Mouse (Mus musculus) Patski (cell line): Measurements from ENCODE around the gene Gm20388. TPM values are rescaled to one million over a fixed set of nuclear protein-coding genes. Genes with fewer than 3 reads are reported as not detected.
A peak's percentile ranks its signal among the peaks of the same experiment; 100 is the strongest.

ENCODE experiments used
- ATAC-seq: fragments of 100-300 bp; one replicate; pipeline ENCODE4 v1.8.0; 2021
- CTCF ChIA-PET: fragments of 350-600 bp; sonication (Branson Sonifier 250); formaldehyde crosslinking; loops from one replicate; lab custom pipeline; 2022; ENCODE audit warnings: inconsistent platforms; lab: Charles Lee
- POLR2A ChIA-PET: fragments of 350-600 bp; sonication (Branson Sonifier 250); formaldehyde crosslinking; loops from one replicate; lab custom pipeline; 2022; ENCODE audit warnings: antibody characterized with exemption, inconsistent platforms; lab: Charles Lee
- DNase-seq: peaks from one replicate; pipeline ENCODE4 v3.0.0-alpha.2; 2011; ENCODE audit warnings: low read depth, low spot score
- H3K27me3 ChIP-seq: fragments of 371-371 bp; one replicate; pipeline ENCODE4 v1.5.1; 2021
- CTCF ChIP-seq: fragments of 100-300 bp; IDR thresholded peaks from one replicate; pipeline ENCODE4 v1.5.1; 2021
- in situ Hi-C: fragments of 300-500 bp; cut with MboI; formaldehyde crosslinking; loops from 3 replicates; pipeline ENCODE4 v1.11.1; 2018; ENCODE audit warnings: low pct_unique_long_range_greater_than_20kb, mixed read lengths
- polyA plus RNA-seq: library from polyadenylated mRNA; unstranded; gene quantifications from one replicate; pipeline ENCODE4 v1.2.3, GENCODE M21; 2021

The Gm20388 gene
- polyA plus RNA-seq, 1 experiment from 2014 or later = 86.7 TPM

DNA sequence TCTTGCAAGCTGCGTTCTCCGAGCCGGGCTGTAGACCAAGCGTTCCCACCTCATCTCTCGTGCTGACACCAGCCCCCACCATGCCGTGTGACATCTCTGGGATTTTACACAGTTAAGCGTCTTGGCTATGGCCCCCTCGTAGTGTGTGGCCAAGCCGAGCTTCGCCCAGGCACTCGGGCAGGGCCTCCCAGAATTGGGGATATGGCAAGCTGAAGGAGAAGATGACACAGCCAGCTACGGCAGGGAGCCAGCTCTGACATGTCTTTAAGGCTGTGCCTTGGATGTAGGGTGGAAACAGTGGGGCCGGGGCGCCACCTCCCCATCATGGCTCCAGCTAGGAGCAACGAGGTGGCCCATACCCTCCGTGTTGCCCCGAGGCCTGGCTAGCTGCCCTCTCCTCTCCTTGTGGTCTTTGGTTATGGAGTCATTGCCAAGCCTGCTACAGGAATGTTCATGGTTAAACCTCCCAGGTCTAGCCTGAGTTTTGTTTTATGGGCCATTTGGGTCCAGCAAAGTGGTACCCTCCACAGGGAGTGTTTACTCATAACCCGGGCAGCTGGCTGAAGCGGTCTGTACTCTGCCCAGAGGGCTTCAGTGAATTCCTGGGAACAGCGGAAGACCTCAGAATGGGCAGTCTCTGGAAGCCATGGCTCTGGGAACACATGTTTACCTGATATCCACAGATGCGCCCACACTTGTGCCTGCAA, 406.6 kb downstream of the Gm20388 start:
- DNase-seq (peak; percentile 93), ATAC-seq (peak; percentile 45)
- no peaks in the 10 kb centered on the region for H3K27me3 ChIP-seq
- POLR2A ChIA-PET = interaction anchor here (1.0 to 1.4 kb wide), 2 partner anchors 9 kb away, joined by 3 read pairs; no protein-coding TSS in a partner anchor
- in situ Hi-C loops = loop anchor here (5.0 kb wide), 1 partner anchor 40 kb away; no protein-coding TSS in a partner anchor
- TF ChIP-seq CTCF = no peak
- CTCF ChIA-PET = interaction anchor here (1.2 to 5.6 kb wide), 6 partner anchors 9 to 246 kb away, joined by 3 to 49 read pairs (median 4); no protein-coding TSS in a partner anchor

- DNase-seq = peak; percentile 96
- peak; percentile 52 for ATAC-seq
- no peak for TF ChIP-seq CTCF
- CTCF ChIA-PET = interaction anchor here (1.2 to 5.6 kb wide), 13 partner anchors 9 to 284 kb away, joined by 3 to 49 read pairs (median 9); partner anchors contain the start of gene Fam92b
- in situ Hi-C loops = loop anchor here (5.0 kb wide), 1 partner anchor 41 kb away; no protein-coding TSS in a partner anchor
- H3K27me3 ChIP-seq = no peaks in the 10 kb centered on the region
- POLR2A ChIA-PET = interaction anchor here (0.6 to 1.1 kb wide), 3 partner anchors 10 to 216 kb away, joined by 3 read pairs; no protein-coding TSS in a partner anchor
These were observed 407.9 kb downstream of the Gm20388 start for GRCm38 (mm10) chr8:120318476-120318991.

- ATAC-seq (no peak), DNase-seq (no peak)
- CTCF ChIA-PET = interaction anchor here (0.7 to 5.6 kb wide), 18 partner anchors 8 to 283 kb away, joined by 3 to 49 read pairs (median 5); partner anchors contain the start of gene Fam92b
- H3K27me3 ChIP-seq = no peaks in the 10 kb centered on the region
- POLR2A ChIA-PET = interaction anchor here (0.6 kb wide), 1 partner anchor 215 kb away, joined by 3 read pairs; no protein-coding TSS in a partner anchor
- TF ChIP-seq CTCF = no peak
- in situ Hi-C loops = loop anchor here (5.0 kb wide), 1 partner anchor 42 kb away; no protein-coding TSS in a partner anchor
These were observed 408.8 kb downstream of the Gm20388 start for GRCm38 (mm10) chr8:120319449-120319848.

DNA sequence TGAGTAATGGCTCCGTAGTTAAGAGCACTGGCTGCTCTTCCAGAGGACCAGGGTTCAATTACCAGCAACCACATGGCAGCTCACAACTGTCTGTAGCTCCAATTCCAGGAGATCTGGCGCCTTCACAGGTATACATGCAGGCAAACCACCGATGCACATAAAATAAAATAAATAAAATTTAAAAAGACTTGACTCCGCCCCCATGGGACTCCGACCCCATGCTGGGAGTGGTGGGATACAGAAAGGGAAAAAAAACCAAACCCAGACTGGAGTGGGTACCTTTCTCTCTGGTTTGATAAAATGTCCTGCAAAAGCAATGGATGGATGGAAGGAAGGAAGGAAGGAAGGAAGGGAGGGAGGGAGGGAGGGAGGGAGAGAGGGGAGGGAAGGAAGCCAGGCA, 409.5 kb downstream of the Gm20388 start:
- TF ChIP-seq CTCF = no peak
- ChIA-PET CTCF (interaction anchor here (0.7 to 5.6 kb wide), 15 partner anchors 9 to 283 kb away, joined by 3 to 49 read pairs (median 6); partner anchors contain the start of gene Fam92b), POLR2A (no interaction called here)
- in situ Hi-C loops = no loop called here
- H3K27me3 ChIP-seq = no peaks in the 10 kb centered on the region
- no peak for ATAC-seq
- no peak for DNase-seq

- in situ Hi-C loops = no loop called here
- DNase-seq = no peak
- POLR2A ChIA-PET = interaction anchor here (1.1 kb wide), 1 partner anchor 21 kb away, joined by 3 read pairs; no protein-coding TSS in a partner anchor
- CTCF ChIA-PET = interaction anchor here (1.2 to 5.3 kb wide), 2 partner anchors 21 to 143 kb away, joined by 7 to 18 read pairs; no protein-coding TSS in a partner anchor
- TF ChIP-seq CTCF = no peak
- no peak for ATAC-seq
- no peaks in the 10 kb centered on the region for H3K27me3 ChIP-seq
These were observed 411.1 kb downstream of the Gm20388 start for GRCm38 (mm10) chr8:120321724-120322123.

- in situ Hi-C loops = no loop called here
- DNase-seq (no peak), ATAC-seq (no peak)
- TF ChIP-seq CTCF = no peak
- CTCF ChIA-PET = interaction anchor here (1.4 to 5.3 kb wide), 3 partner anchors 22 to 212 kb away, joined by 4 to 18 read pairs (median 8); no protein-coding TSS in a partner anchor
- H3K27me3 ChIP-seq = no peaks in the 10 kb centered on the region
- POLR2A ChIA-PET = interaction anchor here (1.1 kb wide), 1 partner anchor 22 kb away, joined by 3 read pairs; no protein-coding TSS in a partner anchor
These were observed 412.4 kb downstream of the Gm20388 start for GRCm38 (mm10) chr8:120322956-120323448.

DNA sequence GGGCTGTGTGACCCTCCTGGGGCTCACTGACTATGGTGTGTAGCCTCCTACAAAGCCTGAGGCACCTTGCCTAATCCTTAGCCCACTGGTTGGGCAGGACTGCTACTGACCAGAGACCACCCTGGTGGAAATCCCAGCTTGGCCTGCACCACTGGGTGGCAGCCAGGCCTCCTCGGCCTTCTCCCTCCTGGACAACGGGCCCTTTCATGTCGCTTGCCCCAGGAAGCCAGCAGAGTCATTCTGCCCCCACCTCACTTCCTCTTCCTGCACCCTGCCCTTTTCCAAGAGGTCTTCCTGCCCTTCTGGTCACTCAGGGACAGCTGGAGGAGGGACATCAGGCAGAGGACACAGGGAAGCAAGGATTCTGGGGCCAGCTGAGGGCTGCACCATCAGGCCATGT, 413.9 kb downstream of the Gm20388 start:
- no peak for DNase-seq
- no peak for ATAC-seq
- no peaks in the 10 kb centered on the region for H3K27me3 ChIP-seq
- in situ Hi-C loops = no loop called here
- TF ChIP-seq CTCF = no peak
- CTCF ChIA-PET = interaction anchor here (0.6 to 5.3 kb wide), 3 partner anchors 24 to 162 kb away, joined by 3 to 18 read pairs (median 4); no protein-coding TSS in a partner anchor
- POLR2A ChIA-PET = interaction anchor here (0.6 kb wide), 1 partner anchor 59 kb away, joined by 3 read pairs; no protein-coding TSS in a partner anchor

- CTCF ChIA-PET = interaction anchor here (0.6 to 5.3 kb wide), 5 partner anchors 24 to 162 kb away, joined by 3 to 18 read pairs (median 8); no protein-coding TSS in a partner anchor
- POLR2A ChIA-PET = no interaction called here
- DNase-seq (no peak), ATAC-seq (no peak)
- TF ChIP-seq CTCF = no peak
- in situ Hi-C loops = loop anchor here (5.0 kb wide), 2 partner anchors 37 to 272 kb away; no protein-coding TSS in a partner anchor
- H3K27me3 ChIP-seq = no peaks in the 10 kb centered on the region
These were observed 414.6 kb downstream of the Gm20388 start for GRCm38 (mm10) chr8:120325172-120325767.

DNA sequence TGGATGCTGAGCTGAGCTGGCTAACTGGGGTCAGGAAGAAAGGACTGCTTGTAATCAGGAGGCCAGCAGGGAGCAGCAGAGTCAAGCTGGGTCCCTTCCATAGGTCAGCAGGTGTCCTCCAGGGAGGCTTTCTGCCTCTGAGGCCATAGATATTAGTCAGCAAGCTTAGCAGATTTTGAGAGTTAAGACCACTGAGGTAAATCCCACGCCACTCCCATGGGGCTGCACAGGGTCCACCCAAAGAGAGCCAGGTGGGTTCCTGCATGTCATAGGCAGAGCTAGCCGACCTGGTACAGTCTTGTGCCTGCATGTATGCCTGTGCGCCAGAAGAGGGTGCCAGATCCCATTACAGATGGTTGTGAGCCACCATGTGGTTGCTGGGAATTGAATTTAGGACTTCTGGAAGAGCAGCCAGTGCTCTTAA, 416.5 kb downstream of the Gm20388 start:
- ChIA-PET POLR2A (interaction anchor here (0.7 to 1.7 kb wide), 2 partner anchors 8 to 89 kb away, joined by 3 to 5 read pairs; no protein-coding TSS in a partner anchor), CTCF (interaction anchor here (0.8 to 2.8 kb wide), 15 partner anchors 10 to 248 kb away, joined by 3 to 14 read pairs (median 4); partner anchors contain the start of gene Fam92b)
- no peaks in the 10 kb centered on the region for H3K27me3 ChIP-seq
- ATAC-seq (no peak), DNase-seq (no peak)
- no peak for TF ChIP-seq CTCF
- in situ Hi-C loops = loop anchor here (5.0 kb wide), 2 partner anchors 35 to 270 kb away; no protein-coding TSS in a partner anchor
